Mouse (Mus musculus): ENCODE data around the gene Inpp5f. TPM values are rescaled to one million over a fixed set of nuclear protein-coding genes. Genes with fewer than 3 reads are reported as not detected.
"Not testable (repeated sequence)": the region's sequence is repeated elsewhere in the genome, so short reads cannot be mapped to it uniquely, and the experiment has no call there.

Inpp5f gene
- polyA plus RNA-seq (2014; fragmentation: Nextera tagmentation; extraction: Ambion mirVana) = 97.4 and 98.4 TPM in 2 replicates

DNA sequence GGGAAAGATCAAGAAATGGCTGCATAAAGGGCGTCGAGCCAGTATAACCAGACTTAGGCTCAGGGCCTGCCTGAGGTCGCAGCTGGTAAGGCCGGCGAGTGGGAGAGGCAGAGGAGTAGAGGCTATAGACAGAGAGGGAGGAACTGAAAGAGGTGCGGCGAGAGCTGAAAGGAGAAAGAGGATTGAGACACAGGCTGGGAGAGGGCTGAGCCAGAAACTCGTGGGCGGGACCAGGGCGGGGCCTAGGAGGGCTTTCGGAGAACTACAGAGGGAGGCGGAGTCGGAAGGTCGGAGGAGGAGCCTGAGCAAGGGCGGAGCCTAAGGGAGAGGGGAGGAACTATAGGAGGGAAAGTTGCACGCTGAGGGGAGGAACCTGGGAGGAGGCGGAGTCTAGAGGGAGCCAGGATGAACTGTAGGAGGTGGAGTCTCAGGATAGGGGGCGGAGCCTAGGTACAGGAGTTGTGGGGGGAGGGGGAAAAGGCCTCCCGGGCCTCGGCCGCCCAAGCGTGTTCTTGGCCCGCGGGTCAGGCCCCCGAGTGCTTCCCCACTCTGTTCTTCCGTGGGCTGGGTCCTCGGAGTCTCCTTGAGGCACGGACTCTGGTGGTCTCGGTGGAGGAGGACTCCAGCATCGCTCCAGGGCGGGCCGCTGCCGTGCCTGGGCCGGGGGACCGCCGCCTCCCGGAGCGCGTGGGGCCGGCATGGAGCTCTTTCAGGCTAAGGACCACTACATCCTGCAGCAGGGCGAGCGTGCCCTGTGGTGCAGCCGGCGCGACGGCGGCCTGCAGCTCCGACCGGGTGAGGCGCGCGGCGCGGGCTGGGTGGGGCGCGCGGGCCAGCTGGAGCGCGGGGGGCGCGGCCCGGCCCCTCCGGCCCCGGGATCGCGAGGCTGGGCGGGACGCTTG is at the start of gene Inpp5f:
Inpp5f (plus strand) TSS at position 432 of the 902 bp plus-strand sequence.
- H3K27me3 ChIP-seq (ENCODE audit: control insufficient read depth, insufficient read depth, low read length) = no peaks in the 10 kb centered on the region
- no peaks in the 10 kb centered on the region for H3K9me3 ChIP-seq (ENCODE audit: control insufficient read depth, low read length)
- peak; percentile 98 for DNase-seq (ENCODE audit: low spot score)
- H3K4me2 ChIP-seq (ENCODE audit: low read depth, low read length, severe bottlenecking) = peak within 1 kb of the TSS; percentile 89
- peak within 1 kb of the TSS; percentile 83 for H3K9ac ChIP-seq (ENCODE audit: low read length)
- WGBS = 1% methylated on average over 67 of the region's 68 CpGs
- peak within 1 kb of the TSS; percentile 72 for H3K27ac ChIP-seq (ENCODE audit: low read depth, low read length)
- peak; percentile 97 for ATAC-seq (replicated peaks; ENCODE audit: low FRiP score)
- no peaks in the 10 kb centered on the region for H3K36me3 ChIP-seq (ENCODE audit: control insufficient read depth, insufficient read depth, low read length)
- peaks cover 2% of the 10 kb centered on the region; the same call in 1 of the 2 replicates for H3K4me1 ChIP-seq (replicated peaks; ENCODE audit: control insufficient read depth, insufficient read depth, low read length)
- peak within 1 kb of the TSS; percentile 78 for H3K4me3 ChIP-seq (ENCODE audit: low read depth, low read length)

DNA sequence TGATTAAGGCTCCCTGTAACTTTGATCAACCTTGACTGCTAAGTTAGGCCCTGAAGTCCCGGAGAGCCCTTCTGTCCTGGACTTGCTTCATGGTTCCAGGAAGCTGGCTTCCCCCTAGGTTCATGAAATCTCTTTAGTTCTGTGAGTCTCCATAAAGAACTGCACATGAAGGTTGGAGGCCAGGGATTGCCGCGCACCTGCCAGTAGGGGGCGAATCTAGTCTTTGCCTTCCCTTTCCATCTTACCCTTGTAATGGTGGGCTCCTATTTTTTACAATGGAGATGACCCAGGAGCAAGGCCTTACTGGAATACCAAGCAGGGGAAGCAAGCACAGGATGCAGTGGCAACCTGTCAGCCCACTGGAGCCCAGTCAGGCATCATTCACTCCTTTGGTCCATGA is 47.8 kb upstream of the Inpp5f start:
- H3K36me3 ChIP-seq (ENCODE audit: control insufficient read depth, insufficient read depth, low read length) = no peaks in the 10 kb centered on the region
- ATAC-seq (replicated peaks; ENCODE audit: low FRiP score) = no peak
- no peaks in the 10 kb centered on the region for H3K9me3 ChIP-seq (ENCODE audit: control insufficient read depth, low read length)
- no peak overlapping the region for H3K4me3 ChIP-seq (ENCODE audit: low read depth, low read length)
- 39% methylated on average over 4 of the region's 4 CpGs for WGBS
- H3K27me3 ChIP-seq (ENCODE audit: control insufficient read depth, insufficient read depth, low read length) = no peaks in the 10 kb centered on the region
- no peaks in the 10 kb centered on the region for H3K4me1 ChIP-seq (replicated peaks; ENCODE audit: control insufficient read depth, insufficient read depth, low read length)
- H3K4me2 ChIP-seq (ENCODE audit: low read depth, low read length, severe bottlenecking) = no peak overlapping the region
- no peak overlapping the region for H3K27ac ChIP-seq (ENCODE audit: low read depth, low read length)
- peak; percentile 63 for DNase-seq (ENCODE audit: low spot score)
- H3K9ac ChIP-seq (ENCODE audit: low read length) = no peak overlapping the region

DNA sequence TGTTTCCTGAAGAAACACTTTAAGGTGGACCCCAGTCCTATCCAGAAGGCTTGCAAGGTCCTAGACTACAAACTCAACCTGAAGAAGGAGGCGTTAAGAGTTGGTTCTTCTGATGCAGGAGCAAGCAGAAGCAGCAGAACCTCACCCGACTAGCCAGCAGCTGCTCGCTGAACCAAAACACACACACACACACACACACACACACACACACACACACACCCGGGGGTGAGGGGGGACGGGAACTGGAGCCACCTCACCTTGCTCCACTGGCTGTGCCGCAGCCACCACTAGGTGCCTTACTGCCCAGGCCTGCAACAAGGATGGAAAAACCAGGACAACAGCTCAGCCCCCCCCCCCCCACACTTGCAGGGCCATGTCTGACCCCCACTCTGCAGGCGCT is 44.8 kb upstream of the Inpp5f start:
- Histone ChIP-seq H3K4me2 (ENCODE audit: low read depth, low read length, severe bottlenecking) (no peak overlapping the region), H3K4me3 (ENCODE audit: low read depth, low read length) (no peak overlapping the region), H3K27ac (ENCODE audit: low read depth, low read length) (no peak overlapping the region), H3K9me3 (ENCODE audit: control insufficient read depth, low read length) (no peaks in the 10 kb centered on the region), H3K9ac (ENCODE audit: low read length) (no peak overlapping the region), H3K27me3 (ENCODE audit: control insufficient read depth, insufficient read depth, low read length) (no peaks in the 10 kb centered on the region), H3K4me1 (replicated peaks; ENCODE audit: control insufficient read depth, insufficient read depth, low read length) (no peaks in the 10 kb centered on the region), H3K36me3 (ENCODE audit: control insufficient read depth, insufficient read depth, low read length) (no peaks in the 10 kb centered on the region)
- ATAC-seq (replicated peaks; ENCODE audit: low FRiP score) (no peak), DNase-seq (ENCODE audit: low spot score) (no peak)
- 89% methylated on average over 6 of the region's 7 CpGs for WGBS

DNA sequence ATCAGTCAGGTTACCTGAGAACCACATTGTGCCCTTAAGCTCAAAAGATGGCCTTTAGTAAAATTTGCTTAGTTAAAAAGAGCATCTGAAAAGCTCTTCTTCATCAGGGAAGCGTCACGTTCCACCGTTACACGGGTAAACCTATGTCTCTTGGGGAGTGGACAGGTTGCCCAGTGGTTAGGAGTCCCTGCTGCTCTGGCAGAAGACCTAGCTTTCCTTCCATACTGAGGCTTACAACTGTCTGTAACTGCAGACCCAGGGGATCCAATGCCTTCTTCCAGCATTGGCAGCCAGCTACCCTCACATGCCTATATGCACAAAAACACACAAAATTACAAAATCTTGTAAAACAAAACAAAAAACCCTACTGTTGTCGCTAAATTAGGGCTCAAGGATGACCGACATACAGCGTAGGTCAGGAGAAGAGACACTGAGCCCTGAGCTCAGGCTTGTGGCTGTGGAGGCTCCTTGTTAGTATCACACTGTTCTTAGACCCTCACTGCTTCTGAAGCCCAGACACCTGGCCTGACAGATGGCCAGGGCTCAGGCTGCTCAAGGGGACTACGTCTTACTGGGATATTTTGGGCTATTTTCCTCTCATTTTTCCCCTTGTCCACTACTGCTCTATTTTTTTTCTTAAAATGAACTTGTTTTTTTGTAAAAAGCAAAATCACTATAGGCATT is 43.4 kb upstream of the Inpp5f start:
- Histone ChIP-seq H3K27ac (ENCODE audit: low read depth, low read length) (no peak overlapping the region), H3K4me2 (ENCODE audit: low read depth, low read length, severe bottlenecking) (no peak overlapping the region), H3K27me3 (ENCODE audit: control insufficient read depth, insufficient read depth, low read length) (no peaks in the 10 kb centered on the region), H3K36me3 (ENCODE audit: control insufficient read depth, insufficient read depth, low read length) (no peaks in the 10 kb centered on the region), H3K9me3 (ENCODE audit: control insufficient read depth, low read length) (no peaks in the 10 kb centered on the region), H3K4me3 (ENCODE audit: low read depth, low read length) (no peak overlapping the region), H3K4me1 (replicated peaks; ENCODE audit: control insufficient read depth, insufficient read depth, low read length) (no peaks in the 10 kb centered on the region), H3K9ac (ENCODE audit: low read length) (no peak overlapping the region)
- DNase-seq (ENCODE audit: low spot score) (no peak), ATAC-seq (replicated peaks; ENCODE audit: low FRiP score) (no peak)
- WGBS = 88% methylated on average over 8 of the region's 8 CpGs

DNA sequence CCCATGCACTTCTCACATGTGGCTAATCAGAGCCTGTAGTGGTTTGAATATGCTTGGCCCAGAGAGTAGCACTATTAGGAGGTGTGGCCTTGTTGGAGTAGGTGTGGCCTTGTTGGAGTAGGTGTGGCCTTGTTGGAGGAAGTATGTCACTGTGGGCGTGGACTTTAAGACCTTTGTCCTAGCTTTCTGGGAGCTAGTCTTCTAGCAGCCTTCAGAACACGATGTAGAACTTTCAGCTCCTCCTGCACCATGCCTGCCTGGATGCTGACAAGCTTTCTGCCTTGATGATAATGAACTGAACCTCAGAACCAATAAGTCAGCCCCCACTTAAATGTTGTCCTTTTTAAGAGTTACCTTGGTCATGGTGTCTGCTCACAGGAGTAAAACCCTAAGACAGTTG is 41.7 kb upstream of the Inpp5f start:
- H3K27me3 ChIP-seq (ENCODE audit: control insufficient read depth, insufficient read depth, low read length); H3K36me3 ChIP-seq (ENCODE audit: control insufficient read depth, insufficient read depth, low read length); H3K4me1 ChIP-seq (replicated peaks; ENCODE audit: control insufficient read depth, insufficient read depth, low read length); H3K9ac ChIP-seq (ENCODE audit: low read length); H3K27ac ChIP-seq (ENCODE audit: low read depth, low read length); ATAC-seq (replicated peaks; ENCODE audit: low FRiP score); DNase-seq (ENCODE audit: low spot score); H3K4me3 ChIP-seq (ENCODE audit: low read depth, low read length); H3K9me3 ChIP-seq (ENCODE audit: control insufficient read depth, low read length); H3K4me2 ChIP-seq (ENCODE audit: low read depth, low read length, severe bottlenecking): not testable (repeated sequence)
- 89% methylated on average over 2 of the region's 2 CpGs for WGBS

DNA sequence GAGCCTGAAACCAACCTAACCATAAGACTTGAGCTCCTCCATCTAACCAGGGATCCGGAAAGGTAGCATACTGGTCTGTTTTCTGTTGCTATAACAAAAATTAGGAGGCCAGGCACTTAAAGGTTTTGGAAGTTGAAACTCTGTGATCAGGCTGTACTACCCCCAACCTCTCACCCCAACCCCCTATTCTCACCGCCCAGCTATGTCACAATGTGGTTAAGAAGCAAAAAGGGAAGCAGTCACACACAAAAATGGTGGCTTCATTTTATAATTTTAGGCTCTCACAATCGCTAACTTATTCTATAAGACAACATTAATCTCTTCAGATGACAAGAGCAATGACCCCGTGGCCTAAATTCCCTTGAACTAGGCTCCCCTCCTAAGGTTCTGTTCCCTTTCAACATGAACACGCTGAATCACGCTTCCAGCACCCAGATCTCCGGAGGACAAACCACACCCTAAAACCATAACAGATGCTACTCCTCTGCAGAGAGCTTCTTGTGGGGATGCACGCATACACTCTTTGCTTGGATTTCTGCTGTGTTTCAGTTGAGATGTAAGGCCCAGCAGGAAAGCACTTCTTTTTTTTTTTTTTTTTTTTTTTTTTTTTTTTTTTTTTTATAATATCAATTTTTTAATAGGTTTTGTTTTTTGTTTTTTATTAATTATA is 41.0 kb upstream of the Inpp5f start:
- DNase-seq (ENCODE audit: low spot score) (no peak), ATAC-seq (replicated peaks; ENCODE audit: low FRiP score) (no peak)
- H3K36me3 ChIP-seq (ENCODE audit: control insufficient read depth, insufficient read depth, low read length) = no peaks in the 10 kb centered on the region
- H3K27ac ChIP-seq (ENCODE audit: low read depth, low read length) = no peak overlapping the region
- no peaks in the 10 kb centered on the region for H3K9me3 ChIP-seq (ENCODE audit: control insufficient read depth, low read length)
- no peaks in the 10 kb centered on the region; the same call in 1 of the 2 replicates for H3K4me1 ChIP-seq (replicated peaks; ENCODE audit: control insufficient read depth, insufficient read depth, low read length)
- H3K4me3 ChIP-seq (ENCODE audit: low read depth, low read length) = no peak overlapping the region
- 95% methylated on average over 8 of the region's 8 CpGs for WGBS
- no peak overlapping the region for H3K9ac ChIP-seq (ENCODE audit: low read length)
- no peak overlapping the region for H3K4me2 ChIP-seq (ENCODE audit: low read depth, low read length, severe bottlenecking)
- no peaks in the 10 kb centered on the region for H3K27me3 ChIP-seq (ENCODE audit: control insufficient read depth, insufficient read depth, low read length)

DNA sequence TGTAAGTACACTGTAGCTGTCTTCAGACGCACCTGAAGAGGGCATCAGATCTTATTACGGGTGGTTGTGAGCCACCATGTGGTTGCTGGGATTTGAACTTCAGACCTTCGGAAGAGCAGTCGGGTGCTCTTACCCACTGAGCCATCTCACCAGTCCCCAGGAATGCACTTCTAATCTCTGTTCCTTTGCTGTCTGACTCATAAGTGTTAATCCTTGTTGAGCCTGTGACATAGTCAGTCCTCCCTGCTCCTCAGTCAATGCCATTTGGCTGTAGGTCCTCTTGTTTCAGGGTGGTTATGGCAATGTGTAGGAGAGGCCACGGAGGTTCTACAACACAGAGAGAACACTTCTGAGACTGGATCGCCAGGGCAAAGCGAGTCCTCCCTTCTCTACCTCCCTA is 40.5 kb upstream of the Inpp5f start:
- not testable (repeated sequence) for DNase-seq (ENCODE audit: low spot score); H3K4me2 ChIP-seq (ENCODE audit: low read depth, low read length, severe bottlenecking); ATAC-seq (replicated peaks; ENCODE audit: low FRiP score); H3K9me3 ChIP-seq (ENCODE audit: control insufficient read depth, low read length); H3K4me3 ChIP-seq (ENCODE audit: low read depth, low read length); H3K9ac ChIP-seq (ENCODE audit: low read length); H3K4me1 ChIP-seq (replicated peaks; ENCODE audit: control insufficient read depth, insufficient read depth, low read length); H3K27ac ChIP-seq (ENCODE audit: low read depth, low read length); H3K27me3 ChIP-seq (ENCODE audit: control insufficient read depth, insufficient read depth, low read length); H3K36me3 ChIP-seq (ENCODE audit: control insufficient read depth, insufficient read depth, low read length)
- 94% methylated on average over 7 of the region's 7 CpGs for WGBS

DNA sequence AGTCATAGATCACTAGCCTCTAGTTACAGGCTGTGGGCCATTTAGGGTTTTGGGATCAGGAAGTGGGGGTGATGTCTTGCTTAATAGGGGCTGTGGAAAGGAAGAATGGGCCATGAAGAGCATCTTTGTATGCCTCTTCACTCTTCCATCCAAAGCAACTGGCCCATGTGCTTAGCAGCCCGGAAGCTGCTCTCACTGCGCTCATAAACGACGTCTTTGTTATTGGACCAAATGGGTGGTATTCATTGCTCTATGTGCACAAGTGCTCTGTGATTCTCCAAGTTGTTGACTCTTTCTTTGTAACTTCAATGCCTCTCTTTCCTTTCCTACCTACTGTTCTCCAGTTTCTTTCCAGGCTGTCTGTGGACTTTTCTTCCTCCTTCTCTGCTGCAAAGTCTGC is 39.1 kb upstream of the Inpp5f start:
- Histone ChIP-seq H3K27me3 (ENCODE audit: control insufficient read depth, insufficient read depth, low read length) (no peaks in the 10 kb centered on the region), H3K27ac (ENCODE audit: low read depth, low read length) (no peak overlapping the region), H3K4me3 (ENCODE audit: low read depth, low read length) (no peak overlapping the region), H3K36me3 (ENCODE audit: control insufficient read depth, insufficient read depth, low read length) (no peaks in the 10 kb centered on the region), H3K9me3 (ENCODE audit: control insufficient read depth, low read length) (no peaks in the 10 kb centered on the region), H3K9ac (ENCODE audit: low read length) (no peak overlapping the region), H3K4me1 (replicated peaks; ENCODE audit: control insufficient read depth, insufficient read depth, low read length) (no peaks in the 10 kb centered on the region; the same call in 1 of the 2 replicates), H3K4me2 (ENCODE audit: low read depth, low read length, severe bottlenecking) (no peak overlapping the region)
- DNase-seq (ENCODE audit: low spot score) (no peak), ATAC-seq (replicated peaks; ENCODE audit: low FRiP score) (no peak)
- WGBS = 75% methylated on average over 4 of the region's 4 CpGs
